Mouse (Mus musculus) brain, adult 2 months (tissue): ENCODE measurements around the gene Marcksl1.

Source experiments
- DNase-seq: peaks from one replicate; pipeline ENCODE4 v3.0.0; 2011; ENCODE audit warnings: low read depth, low spot score

The Marcksl1 gene

DNA sequence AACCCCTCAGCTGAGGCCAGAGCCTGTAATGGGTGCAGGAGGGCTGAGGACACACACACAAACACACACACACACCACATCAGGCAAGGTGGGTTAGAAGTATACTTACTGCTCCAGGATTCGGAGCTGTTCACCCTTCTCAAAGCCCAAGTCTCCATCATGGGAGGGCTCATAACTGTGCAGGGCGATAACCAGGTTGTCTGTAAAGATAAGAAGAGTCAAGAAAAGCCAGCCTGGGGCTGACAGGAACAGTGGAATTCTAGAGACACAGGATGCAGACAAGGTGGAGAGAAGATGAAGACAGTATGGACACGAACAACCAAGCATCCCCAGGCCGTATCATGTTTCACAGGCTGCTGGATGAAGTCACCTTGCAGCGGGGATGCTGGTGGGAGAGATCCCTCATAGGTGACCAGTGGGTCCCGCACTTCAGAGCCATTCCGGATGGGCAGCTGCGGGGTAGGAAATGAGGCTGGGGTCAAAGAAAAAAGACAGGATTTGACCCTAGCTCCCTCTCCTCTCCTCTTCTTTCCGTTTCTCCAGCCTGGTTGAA, 44.0 kb downstream of the Marcksl1 start:
- no peak for DNase-seq

DNA sequence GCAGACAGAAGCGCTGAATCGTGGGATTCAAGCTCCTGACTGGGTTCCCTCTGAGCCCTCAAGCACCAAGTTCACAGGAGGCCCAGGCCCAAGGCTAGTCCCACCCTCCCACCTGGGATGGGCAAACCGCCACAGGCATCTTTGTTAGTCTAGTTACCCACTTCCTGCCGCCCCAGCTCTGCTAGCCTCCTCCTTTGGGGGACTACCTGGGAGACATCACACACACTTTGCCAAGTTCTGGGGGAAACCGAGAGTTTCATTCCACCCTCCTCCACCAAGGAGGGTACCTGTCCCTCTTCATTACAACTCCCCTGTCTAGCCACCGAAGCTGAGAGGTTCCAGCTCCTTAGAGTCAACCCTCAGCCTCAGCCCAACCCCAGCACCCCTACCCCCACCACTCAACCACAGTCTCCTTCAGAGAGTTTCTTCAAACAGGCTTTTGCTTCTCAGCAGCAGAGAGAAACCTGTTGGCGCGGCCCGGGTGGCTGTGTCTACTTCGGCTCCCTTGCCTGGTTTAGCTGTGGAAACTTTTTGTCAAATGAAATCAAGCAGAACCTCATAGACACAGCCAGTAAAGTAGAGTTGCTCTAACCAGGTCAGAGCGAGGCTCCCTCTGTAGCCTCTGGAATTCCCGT, 45.1 kb downstream of the Marcksl1 start:
- DNase-seq = no peak

DNA sequence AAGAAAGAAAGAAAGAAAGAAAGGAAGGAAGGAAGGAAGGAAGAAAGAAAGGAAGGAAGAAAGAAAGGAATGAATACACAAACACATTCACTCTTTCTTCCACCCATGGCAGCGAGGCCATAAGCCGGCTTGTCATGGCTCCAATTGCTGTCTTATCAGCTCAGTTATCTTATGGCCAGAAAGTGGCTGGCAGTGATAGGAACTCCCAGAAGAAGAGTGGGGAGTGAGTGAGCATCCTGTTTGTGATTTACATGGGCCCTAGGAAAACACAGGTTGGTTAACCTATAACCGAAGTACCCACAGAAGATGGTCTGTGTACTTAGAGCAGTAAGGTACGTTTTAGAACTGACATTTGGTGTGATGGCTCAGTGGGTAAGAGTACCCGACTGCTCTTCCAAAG, 47.8 kb downstream of the Marcksl1 start:
- no peak for DNase-seq

DNA sequence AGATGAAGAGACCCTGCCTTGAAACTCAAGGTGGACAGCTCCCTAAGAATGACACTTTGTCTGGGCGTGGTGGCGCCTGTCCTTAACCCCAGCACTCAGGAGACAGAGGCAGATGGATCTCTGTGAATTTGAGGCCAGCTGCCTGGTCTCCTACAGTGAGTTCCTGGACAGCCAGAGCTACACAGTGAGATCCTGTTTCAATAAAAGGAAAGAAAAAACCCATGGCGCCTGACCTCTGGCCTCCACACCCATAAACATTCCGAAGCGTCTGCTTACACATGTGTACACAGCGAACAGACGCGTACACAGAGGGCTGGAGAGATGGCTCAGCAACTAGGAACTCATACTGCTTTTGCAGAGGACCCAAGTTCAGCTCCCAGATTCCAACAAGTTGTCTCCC, 50.3 kb downstream of the Marcksl1 start:
- no peak for DNase-seq

DNA sequence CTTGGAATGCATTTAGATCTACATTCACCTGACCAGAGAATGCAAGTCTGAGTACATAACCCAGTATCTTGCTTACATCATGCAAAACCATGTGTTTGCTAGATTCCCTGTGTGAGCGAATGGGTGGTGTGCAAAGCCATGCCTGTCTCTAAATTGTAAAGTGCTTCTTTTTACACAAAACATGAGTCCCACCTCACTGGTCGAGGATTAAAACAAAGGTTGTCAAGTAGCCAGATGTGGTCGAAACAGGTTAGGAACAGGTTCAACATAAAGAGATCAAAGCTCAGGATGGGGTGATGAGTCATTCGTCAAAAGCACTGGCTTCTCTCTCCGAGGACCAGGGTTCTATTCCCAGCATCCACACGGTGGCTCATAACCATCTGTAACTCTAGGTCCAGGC, 51.8 kb downstream of the Marcksl1 start:
- DNase-seq = no peak
